Mouse (Mus musculus): ENCODE results near the gene Dhcr7.

Gene Dhcr7

GRCm38 (mm10) chr7:143822375-143823265 is at the start of gene Dhcr7, which contains the start of gene Nadsyn1:
Dhcr7 (plus strand) TSS chr7:143823145.
Nadsyn1 (minus strand) TSS chr7:143822849.
- peak; percentile 94 to 97 for DNase-seq (ENCODE audit: low spot score in 2 of 2)

GRCm38 (mm10) chr7:143776137-143776536 is 46.8 kb upstream of the Dhcr7 start:
- no peak for DNase-seq (ENCODE audit: low spot score in 2 of 2)

GRCm38 (mm10) chr7:143777375-143777774 is 45.6 kb upstream of the Dhcr7 start:
- no peak for DNase-seq (ENCODE audit: low spot score in 2 of 2)

DNA sequence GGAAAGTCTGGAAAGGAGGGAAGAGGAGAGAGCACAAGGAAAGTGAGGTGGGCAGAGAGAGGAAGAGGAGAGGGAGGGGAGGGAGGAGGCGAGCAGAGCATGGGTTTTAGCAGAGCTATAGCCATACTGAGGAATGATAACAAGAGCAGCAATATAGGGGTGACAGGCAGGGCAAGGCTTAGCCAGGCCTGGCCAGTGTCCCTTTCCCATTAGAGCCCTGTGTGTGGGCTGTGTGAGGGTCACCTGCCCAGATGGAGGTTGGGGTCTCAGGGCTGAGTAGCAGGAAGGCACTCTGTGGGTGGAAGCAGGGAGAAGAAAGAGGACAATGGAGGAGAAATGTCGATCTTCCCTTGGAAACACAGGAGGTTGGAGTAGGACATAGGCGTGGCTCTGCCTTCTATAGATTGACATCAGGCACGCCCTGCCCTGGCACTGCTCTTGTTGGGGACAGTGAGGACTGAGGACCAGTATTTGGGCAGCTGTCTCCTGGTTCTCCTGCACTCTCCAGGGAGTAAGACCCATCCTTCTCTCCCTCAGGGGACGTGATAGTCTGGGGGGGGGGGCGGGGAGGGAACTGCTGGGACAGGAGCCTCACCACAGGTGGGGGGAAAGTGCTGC is 39.5 kb upstream of the Dhcr7 start:
- DNase-seq (ENCODE audit: low spot score in 2 of 2): no peak

DNA sequence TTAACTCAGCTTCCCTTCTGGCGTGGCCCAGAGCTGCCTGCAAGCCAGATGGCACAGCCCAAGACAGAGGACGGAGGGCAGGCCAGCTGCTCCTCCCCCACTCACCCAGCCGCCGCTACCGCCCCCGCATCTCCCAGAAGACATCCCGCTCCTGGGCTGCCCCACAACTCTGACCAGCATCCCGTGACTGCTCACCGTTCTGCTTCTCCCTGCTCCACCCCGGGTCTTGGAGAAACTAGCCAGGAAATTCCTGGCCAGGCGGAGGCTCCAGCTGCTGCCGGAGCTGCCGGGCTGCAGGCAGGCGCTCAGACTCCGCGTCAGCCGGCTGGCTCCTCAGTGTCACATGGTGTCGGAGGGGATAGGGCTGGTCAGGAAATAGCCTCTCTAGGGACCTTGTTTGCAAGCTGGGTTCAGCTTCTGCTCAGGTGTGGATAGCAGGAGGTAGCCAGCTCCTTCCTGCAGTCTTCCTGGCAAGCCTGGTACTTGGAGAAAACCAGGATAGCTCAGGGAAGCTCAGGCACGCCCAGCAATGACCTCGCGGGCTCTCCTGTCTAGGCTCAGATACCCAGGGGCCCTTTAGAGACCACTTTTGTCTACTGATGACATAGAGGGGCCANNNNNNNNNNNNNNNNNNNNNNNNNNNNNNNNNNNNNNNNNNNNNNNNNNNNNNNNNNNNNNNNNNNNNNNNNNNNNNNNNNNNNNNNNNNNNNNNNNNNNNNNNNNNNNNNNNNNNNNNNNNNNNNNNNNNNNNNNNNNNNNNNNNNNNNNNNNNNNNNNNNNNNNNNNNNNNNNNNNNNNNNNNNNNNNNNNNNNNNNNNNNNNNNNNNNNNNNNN is 38.7 kb upstream of the Dhcr7 start, which contains the start of gene Mrgpre:
TSS of gene Mrgpre (minus strand) at position 505 of the 834 bp plus-strand sequence.
- DNase-seq (ENCODE audit: low spot score in 2 of 2): peak; percentile 28

- no peak for DNase-seq (ENCODE audit: low spot score in 2 of 2)
Measured at GRCm38 (mm10) chr7:143792336-143792985, 30.5 kb upstream of the Dhcr7 start.

DNA sequence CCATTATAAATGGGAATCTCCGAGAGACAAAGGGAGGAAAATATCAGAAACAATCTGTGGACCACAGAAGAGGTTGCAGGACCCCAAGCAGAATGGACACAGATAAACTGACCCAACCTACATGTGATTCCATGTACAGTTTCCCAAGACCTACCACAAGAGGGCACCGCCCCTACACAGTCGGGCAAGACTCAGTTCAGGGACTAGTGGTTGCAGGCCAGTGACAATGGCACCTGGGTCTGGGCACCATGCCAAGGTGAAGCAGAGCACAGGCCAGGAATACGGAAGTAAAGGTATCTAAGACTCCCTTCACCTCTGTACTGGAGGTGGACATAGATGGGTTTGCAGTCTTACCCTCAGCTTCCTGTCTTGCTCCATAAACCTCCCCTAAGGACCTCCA is 29.8 kb upstream of the Dhcr7 start:
- no peak for DNase-seq (ENCODE audit: low spot score in 2 of 2)

DNA sequence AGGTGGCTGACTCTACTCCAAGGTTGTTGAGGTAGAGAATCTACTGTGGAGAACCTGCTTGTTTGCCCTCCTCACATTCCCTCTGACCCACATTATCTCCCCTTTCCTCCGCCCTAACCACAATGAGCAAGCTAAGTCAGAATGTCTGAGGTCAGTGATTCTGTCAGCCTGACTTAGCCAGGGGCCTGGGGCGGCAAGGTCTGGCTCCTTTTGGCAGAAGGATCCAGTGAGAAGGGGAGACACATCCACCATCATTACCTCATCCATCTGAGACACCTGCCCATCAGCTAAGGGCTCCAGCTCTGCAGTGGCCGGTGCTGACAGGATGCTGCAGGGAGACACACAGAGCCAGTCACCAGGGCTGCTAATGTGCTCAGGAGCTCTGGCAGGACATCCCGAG is 24.2 kb upstream of the Dhcr7 start:
- no peak for DNase-seq (ENCODE audit: low spot score in 2 of 2)

DNA sequence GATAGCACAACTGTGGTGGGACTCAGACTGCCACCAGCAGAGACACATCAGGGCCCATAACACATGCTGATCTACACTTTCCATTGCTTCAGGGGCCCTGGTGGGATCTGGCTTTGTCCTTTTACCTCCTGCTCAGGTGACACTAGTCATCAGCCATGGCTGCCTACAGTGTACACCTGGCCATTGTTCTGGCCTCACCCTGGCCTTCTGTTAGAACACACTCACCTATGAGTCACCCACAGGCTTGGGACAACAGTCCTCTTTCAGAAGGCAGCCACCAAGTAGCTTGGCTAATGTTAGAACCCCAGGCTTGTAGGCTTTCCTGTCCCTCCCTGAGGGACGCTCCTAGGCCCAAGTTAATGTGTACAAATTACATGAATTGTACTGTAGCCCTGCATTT is 22.2 kb upstream of the Dhcr7 start:
- no peak for DNase-seq (ENCODE audit: low spot score in 2 of 2)

GRCm38 (mm10) chr7:143801195-143802065 is 21.5 kb upstream of the Dhcr7 start:
- no peak for DNase-seq (ENCODE audit: low spot score in 2 of 2)

DNA sequence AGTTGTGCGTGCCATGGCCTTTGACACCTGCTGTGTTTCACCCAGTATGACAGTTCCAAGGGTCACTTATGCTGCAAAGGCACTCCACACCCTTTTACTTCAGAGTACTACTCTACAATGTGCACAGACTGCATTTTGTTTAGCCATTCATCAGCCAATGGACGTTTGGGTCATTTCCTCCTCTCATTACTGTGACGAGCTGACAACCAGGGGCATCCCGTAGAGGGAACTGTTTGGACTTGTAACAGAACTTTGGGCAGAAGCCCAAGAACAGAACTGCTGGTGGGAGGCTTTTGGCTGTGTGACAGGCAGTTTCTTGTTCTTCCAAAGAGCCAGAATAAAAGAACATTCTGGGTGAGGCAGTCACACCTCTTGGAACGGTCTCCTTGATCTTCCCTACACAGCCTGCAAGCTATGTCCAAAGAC is 17.7 kb upstream of the Dhcr7 start:
- DNase-seq (ENCODE audit: low spot score in 2 of 2): no peak

DNA sequence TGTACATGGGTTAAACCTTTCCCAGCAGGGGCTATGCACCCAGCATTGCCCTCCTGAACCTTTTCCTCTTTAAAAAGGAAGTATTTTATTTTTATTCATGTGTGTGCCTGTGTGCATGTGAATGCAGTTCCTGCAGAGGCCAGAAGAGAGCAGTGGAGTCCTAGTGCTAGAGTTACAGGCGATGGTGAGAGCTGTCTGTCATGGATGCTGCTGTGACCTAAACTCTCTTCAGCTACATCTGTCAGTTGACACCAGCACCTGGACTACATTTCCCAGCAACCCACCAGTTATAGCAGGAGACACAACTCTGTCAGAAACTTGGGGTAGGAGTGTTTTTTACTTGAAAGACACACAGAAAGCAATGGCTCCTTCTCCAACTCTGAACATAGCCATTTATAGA is 14.0 kb upstream of the Dhcr7 start:
- DNase-seq (ENCODE audit: low spot score in 2 of 2): no peak

DNA sequence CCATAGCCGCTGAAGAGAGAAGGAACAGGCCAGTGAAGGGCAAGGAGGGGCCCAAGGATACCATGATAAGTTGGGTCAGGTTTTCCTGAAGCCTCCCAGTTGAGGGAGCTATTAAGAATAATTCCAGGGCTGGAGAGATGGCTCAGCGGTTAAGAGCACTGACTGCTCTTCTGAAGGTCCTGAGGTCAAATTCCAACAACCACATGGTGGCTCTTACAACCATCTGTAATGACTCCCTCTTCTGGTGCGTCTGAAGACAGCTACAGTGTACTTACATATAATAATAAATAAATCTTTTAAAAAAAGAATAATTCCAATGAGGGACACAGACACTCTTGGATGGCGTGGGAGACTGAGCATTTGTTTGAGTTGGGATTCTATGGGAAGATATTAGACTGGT is 3.7 kb upstream of the Dhcr7 start:
- no peak for DNase-seq (ENCODE audit: low spot score in 2 of 2)

DNA sequence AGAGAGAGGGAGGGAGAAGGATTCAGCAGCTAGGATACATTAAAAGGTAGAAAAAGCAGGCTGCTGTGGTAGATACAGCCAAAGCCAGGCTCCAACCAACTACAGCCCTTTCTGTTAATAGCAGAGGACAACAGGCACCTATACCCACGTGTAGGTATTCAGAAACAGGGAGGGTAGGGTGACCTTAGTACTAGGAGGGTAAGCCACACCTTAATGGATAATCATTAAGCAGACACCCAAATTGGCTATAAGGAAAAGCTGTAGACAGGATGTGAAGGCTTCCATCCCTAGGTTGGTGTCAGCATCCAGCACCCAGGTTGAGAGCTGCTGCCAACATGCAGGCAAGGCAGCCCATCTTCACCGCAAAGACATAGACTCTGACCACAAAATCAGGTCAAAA is 1.7 kb upstream of the Dhcr7 start:
- no peak for DNase-seq (ENCODE audit: low spot score in 2 of 2)

DNA sequence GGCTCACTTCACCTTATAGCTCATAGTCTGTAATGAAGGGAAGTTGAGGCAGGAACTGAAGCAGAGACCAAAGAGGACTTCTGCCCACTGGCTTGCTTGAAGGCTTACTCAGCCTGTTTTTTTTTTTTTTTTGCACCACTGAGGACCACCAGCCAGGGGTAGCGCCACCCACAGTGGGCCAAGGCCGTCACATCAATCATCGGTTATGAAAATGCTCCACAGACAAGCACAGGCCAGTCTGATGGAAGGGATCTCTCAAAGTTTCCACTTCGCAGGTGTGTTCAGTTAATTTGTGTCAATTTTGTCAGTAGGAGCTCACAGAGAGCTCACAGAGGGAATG is 291 bp downstream of the Dhcr7 start:
- DNase-seq (ENCODE audit: low spot score in 2 of 2): no peak

DNA sequence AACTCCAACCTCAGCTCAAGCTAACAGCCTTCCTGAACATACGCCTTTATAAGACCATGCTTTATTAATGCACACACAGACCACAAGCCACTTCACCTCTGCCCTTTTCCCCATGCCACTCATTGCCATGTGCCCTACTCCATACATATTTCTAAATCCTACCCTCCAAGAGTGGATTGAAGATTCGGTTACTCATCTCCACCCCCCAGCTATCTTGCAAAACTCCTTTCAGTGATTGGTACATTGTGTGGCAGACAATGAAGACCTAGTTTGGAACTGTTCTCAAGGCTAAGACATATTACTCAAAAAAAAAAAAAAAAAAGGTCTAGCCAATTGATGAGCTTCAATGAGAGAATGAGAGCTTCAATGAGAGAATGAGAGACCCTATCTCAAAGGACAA is 4.0 kb downstream of the Dhcr7 start:
- DNase-seq (ENCODE audit: low spot score in 2 of 2): no peak

DNA sequence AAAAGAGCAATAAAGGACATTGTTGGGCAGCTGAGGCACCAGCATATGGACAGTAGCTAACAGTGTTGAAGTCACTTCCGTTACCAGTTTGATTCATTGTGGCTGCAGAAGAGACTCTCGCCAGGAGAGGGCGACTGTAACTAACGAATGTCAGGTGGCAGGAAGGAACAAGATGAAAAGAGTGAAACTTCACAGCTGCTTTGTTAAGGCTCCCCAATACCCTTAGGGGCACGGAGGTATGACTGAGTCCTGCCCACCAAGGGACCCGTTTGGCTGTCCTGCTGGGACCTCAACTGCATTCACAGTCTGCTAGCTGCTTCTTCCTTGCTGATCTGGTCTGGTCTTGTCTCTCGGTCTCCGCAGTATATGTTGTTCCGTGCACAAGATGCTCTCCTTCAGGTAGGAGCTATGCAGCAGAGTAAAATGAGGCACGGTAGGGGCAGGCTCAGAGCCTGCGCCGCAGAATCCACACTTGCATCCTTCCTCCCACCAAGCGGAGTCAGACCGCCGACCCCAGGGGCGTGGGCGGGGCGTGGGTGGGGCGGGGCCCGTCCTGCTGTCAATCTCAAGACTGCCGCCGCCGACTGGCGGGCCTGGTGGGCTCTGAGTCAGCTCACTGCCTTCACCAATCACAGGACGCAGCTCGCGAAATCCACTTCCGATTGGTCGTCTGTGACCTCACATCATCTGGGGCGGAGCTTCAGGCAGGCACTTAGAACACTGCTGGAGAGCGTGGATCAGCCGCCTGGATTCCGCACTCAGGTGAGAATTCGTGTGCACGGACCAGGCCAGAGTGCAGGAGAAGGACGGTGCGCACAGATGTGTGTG is 6.8 kb downstream of the Dhcr7 start:
- peak; percentile 93 to 95 for DNase-seq (ENCODE audit: low spot score in 2 of 2)

- no peak for DNase-seq (ENCODE audit: low spot score in 2 of 2)
Measured at GRCm38 (mm10) chr7:143830399-143830798, 7.5 kb downstream of the Dhcr7 start.

- DNase-seq (ENCODE audit: low spot score in 2 of 2): no peak
Measured at GRCm38 (mm10) chr7:143832196-143832595, 9.3 kb downstream of the Dhcr7 start.

- DNase-seq (ENCODE audit: low spot score in 2 of 2): no peak
Measured at GRCm38 (mm10) chr7:143832611-143833010, 9.7 kb downstream of the Dhcr7 start.
